Mouse (Mus musculus): Measurements from ENCODE around the gene Agap3. TPM values are rescaled to one million over a fixed set of nuclear protein-coding genes. Genes with fewer than 3 reads are reported as not detected.

Gene Agap3
- polyA plus RNA-seq, 1 experiment from 2014 or later = 24.6 TPM

GRCm38 (mm10) chr5:24526190-24526888 lies 74.4 kb downstream of the Agap3 start:
- H3K9me3 ChIP-seq (replicated peaks; ENCODE audit: control insufficient read depth, low read length) = no peaks in the 10 kb centered on the region
- H3K27ac ChIP-seq (ENCODE audit: low read depth, low read length) = no peak overlapping the region
- WGBS (ENCODE audit: insufficient replicate concordance) = under 1% methylated on average over 78 of the region's 109 CpGs
- peak overlapping the region; percentile 85 for H3K4me2 ChIP-seq
- no peak for ATAC-seq (replicated peaks; ENCODE audit: insufficient number of reproducible peaks, low FRiP score, low TSS enrichment)
- peak overlapping the region; percentile 51 for H3K4me3 ChIP-seq (ENCODE audit: low read depth, low read length)
- peaks cover 86% of the 10 kb centered on the region for H3K27me3 ChIP-seq (ENCODE audit: control insufficient read depth, insufficient read depth, low read length)
- no peak overlapping the region for H3K9ac ChIP-seq (ENCODE audit: low read depth, low read length)
- H3K36me3 ChIP-seq (ENCODE audit: control insufficient read depth, insufficient read depth, low read length) = no peaks in the 10 kb centered on the region
- H3K4me1 ChIP-seq (ENCODE audit: control insufficient read depth, insufficient read depth, low read length) = peaks cover 8% of the 10 kb centered on the region

GRCm38 (mm10) chr5:24526889-24527230 lies 74.9 kb downstream of the Agap3 start, which contains the start of gene Gbx1:
TSS of gene Gbx1 (minus strand) at chr5:24527202.
- Histone ChIP-seq H3K4me1 (ENCODE audit: control insufficient read depth, insufficient read depth, low read length) (peaks cover 8% of the 10 kb centered on the region), H3K4me3 (ENCODE audit: low read depth, low read length) (peak within 1 kb of the TSS; percentile 51), H3K9me3 (replicated peaks; ENCODE audit: control insufficient read depth, low read length) (no peaks in the 10 kb centered on the region), H3K36me3 (ENCODE audit: control insufficient read depth, insufficient read depth, low read length) (no peaks in the 10 kb centered on the region), H3K27ac (ENCODE audit: low read depth, low read length) (no peak within 1 kb of the TSS), H3K9ac (ENCODE audit: low read depth, low read length) (peak within 1 kb of the TSS; percentile 46; the same call in 1 of the 2 replicates), H3K27me3 (ENCODE audit: control insufficient read depth, insufficient read depth, low read length) (peaks cover 87% of the 10 kb centered on the region), H3K4me2 (peak within 1 kb of the TSS; percentile 85)
- under 1% methylated on average over 35 of the region's 49 CpGs for WGBS (ENCODE audit: insufficient replicate concordance)
- ATAC-seq (replicated peaks; ENCODE audit: insufficient number of reproducible peaks, low FRiP score, low TSS enrichment) = no peak

GRCm38 (mm10) chr5:24527780-24528179 lies 75.8 kb downstream of the Agap3 start:
- Histone ChIP-seq H3K9ac (ENCODE audit: low read depth, low read length) (no peak overlapping the region), H3K9me3 (replicated peaks; ENCODE audit: control insufficient read depth, low read length) (no peaks in the 10 kb centered on the region), H3K27ac (ENCODE audit: low read depth, low read length) (no peak overlapping the region), H3K27me3 (ENCODE audit: control insufficient read depth, insufficient read depth, low read length) (peaks cover 84% of the 10 kb centered on the region), H3K36me3 (ENCODE audit: control insufficient read depth, insufficient read depth, low read length) (no peaks in the 10 kb centered on the region), H3K4me2 (no peak overlapping the region), H3K4me1 (ENCODE audit: control insufficient read depth, insufficient read depth, low read length) (peaks cover 8% of the 10 kb centered on the region), H3K4me3 (ENCODE audit: low read depth, low read length) (no peak overlapping the region)
- 17% methylated on average over 6 of the region's 6 CpGs for WGBS (ENCODE audit: insufficient replicate concordance)
- no peak for ATAC-seq (replicated peaks; ENCODE audit: insufficient number of reproducible peaks, low FRiP score, low TSS enrichment)

- whole genome bisulfite sequencing (ENCODE audit: insufficient replicate concordance) = 15% methylated on average over 24 of the region's 24 CpGs
- no peak overlapping the region for H3K9ac ChIP-seq (ENCODE audit: low read depth, low read length)
- H3K27ac ChIP-seq (ENCODE audit: low read depth, low read length) = no peak overlapping the region
These were observed 78.2 kb downstream of the Agap3 start for GRCm38 (mm10) chr5:24530042-24530689.

GRCm38 (mm10) chr5:24533391-24533790 lies 81.4 kb downstream of the Agap3 start:
- no peaks in the 10 kb centered on the region for H3K4me1 ChIP-seq (ENCODE audit: control insufficient read depth, insufficient read depth, low read length)
- H3K27ac ChIP-seq (ENCODE audit: low read depth, low read length) = no peak overlapping the region
- WGBS (ENCODE audit: insufficient replicate concordance) = 43% methylated on average over 11 of the region's 11 CpGs
- H3K9ac ChIP-seq (ENCODE audit: low read depth, low read length) = no peak overlapping the region
- no peaks in the 10 kb centered on the region for H3K9me3 ChIP-seq (replicated peaks; ENCODE audit: control insufficient read depth, low read length)
- H3K27me3 ChIP-seq (ENCODE audit: control insufficient read depth, insufficient read depth, low read length) = peaks cover 48% of the 10 kb centered on the region
- H3K36me3 ChIP-seq (ENCODE audit: control insufficient read depth, insufficient read depth, low read length) = no peaks in the 10 kb centered on the region
- H3K4me2 ChIP-seq = no peak overlapping the region
- no peak overlapping the region for H3K4me3 ChIP-seq (ENCODE audit: low read depth, low read length)
- ATAC-seq (replicated peaks; ENCODE audit: insufficient number of reproducible peaks, low FRiP score, low TSS enrichment) = no peak

More at GRCm38 (mm10) chr5:24530042-24530689, 78.2 kb downstream of the Agap3 start:
- Histone ChIP-seq H3K36me3 (ENCODE audit: control insufficient read depth, insufficient read depth, low read length) (no peaks in the 10 kb centered on the region), H3K4me2 (no peak overlapping the region), H3K4me3 (ENCODE audit: low read depth, low read length) (no peak overlapping the region), H3K27me3 (ENCODE audit: control insufficient read depth, insufficient read depth, low read length) (peaks cover 75% of the 10 kb centered on the region), H3K9me3 (replicated peaks; ENCODE audit: control insufficient read depth, low read length) (no peaks in the 10 kb centered on the region), H3K4me1 (ENCODE audit: control insufficient read depth, insufficient read depth, low read length) (peaks cover 8% of the 10 kb centered on the region)
- no peak for ATAC-seq (replicated peaks; ENCODE audit: insufficient number of reproducible peaks, low FRiP score, low TSS enrichment)

GRCm38 (mm10) chr5:24534292-24534691 lies 82.3 kb downstream of the Agap3 start:
- no peaks in the 10 kb centered on the region for H3K36me3 ChIP-seq (ENCODE audit: control insufficient read depth, insufficient read depth, low read length)
- ATAC-seq (replicated peaks; ENCODE audit: insufficient number of reproducible peaks, low FRiP score, low TSS enrichment) = no peak
- H3K4me3 ChIP-seq (ENCODE audit: low read depth, low read length) = no peak overlapping the region
- no peaks in the 10 kb centered on the region; the same call in 1 of the 2 replicates for H3K4me1 ChIP-seq (ENCODE audit: control insufficient read depth, insufficient read depth, low read length)
- H3K9ac ChIP-seq (ENCODE audit: low read depth, low read length) = no peak overlapping the region
- no peaks in the 10 kb centered on the region for H3K9me3 ChIP-seq (replicated peaks; ENCODE audit: control insufficient read depth, low read length)
- no peak overlapping the region for H3K4me2 ChIP-seq
- peaks cover 39% of the 10 kb centered on the region for H3K27me3 ChIP-seq (ENCODE audit: control insufficient read depth, insufficient read depth, low read length)
- no peak overlapping the region for H3K27ac ChIP-seq (ENCODE audit: low read depth, low read length)
- WGBS (ENCODE audit: insufficient replicate concordance) = 40% methylated on average over 5 of the region's 5 CpGs

GRCm38 (mm10) chr5:24535731-24536130 lies 83.8 kb downstream of the Agap3 start:
- Histone ChIP-seq H3K4me3 (ENCODE audit: low read depth, low read length) (no peak overlapping the region), H3K27ac (ENCODE audit: low read depth, low read length) (no peak overlapping the region), H3K4me2 (no peak overlapping the region), H3K9me3 (replicated peaks; ENCODE audit: control insufficient read depth, low read length) (no peaks in the 10 kb centered on the region), H3K36me3 (ENCODE audit: control insufficient read depth, insufficient read depth, low read length) (no peaks in the 10 kb centered on the region), H3K4me1 (ENCODE audit: control insufficient read depth, insufficient read depth, low read length) (peaks cover 8% of the 10 kb centered on the region), H3K9ac (ENCODE audit: low read depth, low read length) (no peak overlapping the region), H3K27me3 (ENCODE audit: control insufficient read depth, insufficient read depth, low read length) (peaks cover 33% of the 10 kb centered on the region)
- ATAC-seq (replicated peaks; ENCODE audit: insufficient number of reproducible peaks, low FRiP score, low TSS enrichment) = no peak
- 84% methylated on average over 3 of the region's 3 CpGs for WGBS (ENCODE audit: insufficient replicate concordance)

GRCm38 (mm10) chr5:24536511-24536910 lies 84.5 kb downstream of the Agap3 start:
- no peak for ATAC-seq (replicated peaks; ENCODE audit: insufficient number of reproducible peaks, low FRiP score, low TSS enrichment)
- peaks cover 26% of the 10 kb centered on the region for H3K27me3 ChIP-seq (ENCODE audit: control insufficient read depth, insufficient read depth, low read length)

More at GRCm38 (mm10) chr5:24536511-24536910, 84.5 kb downstream of the Agap3 start:
- no peak overlapping the region for H3K9ac ChIP-seq (ENCODE audit: low read depth, low read length)
- H3K4me2 ChIP-seq = no peak overlapping the region
- 80% methylated on average over 5 of the region's 5 CpGs for WGBS (ENCODE audit: insufficient replicate concordance)
- no peak overlapping the region for H3K4me3 ChIP-seq (ENCODE audit: low read depth, low read length)
- no peaks in the 10 kb centered on the region for H3K36me3 ChIP-seq (ENCODE audit: control insufficient read depth, insufficient read depth, low read length)
- no peak overlapping the region for H3K27ac ChIP-seq (ENCODE audit: low read depth, low read length)
- H3K9me3 ChIP-seq (replicated peaks; ENCODE audit: control insufficient read depth, low read length) = no peaks in the 10 kb centered on the region
- H3K4me1 ChIP-seq (ENCODE audit: control insufficient read depth, insufficient read depth, low read length) = peaks cover 15% of the 10 kb centered on the region

All from heart, embryonic 11.5 days (tissue).